Mouse (Mus musculus) Patski (cell line): ENCODE measurements at regions not wholly inside any gene's neighbourhood (a gene's known extent, or its start where the extent isn't known, plus 50 kb on each side); places are given as distances from the start of the nearest gene placed in this dataset.

Source experiments
- ATAC-seq: fragments of 100-300 bp; one replicate; pipeline ENCODE4 v1.8.0; 2021
- CTCF ChIA-PET: fragments of 350-600 bp; sonication (Branson Sonifier 250); formaldehyde crosslinking; loops from one replicate; lab custom pipeline; 2022; ENCODE audit warnings: inconsistent platforms; lab: Charles Lee
- POLR2A ChIA-PET: fragments of 350-600 bp; sonication (Branson Sonifier 250); formaldehyde crosslinking; loops from one replicate; lab custom pipeline; 2022; ENCODE audit warnings: antibody characterized with exemption, inconsistent platforms; lab: Charles Lee
- DNase-seq: peaks from one replicate; pipeline ENCODE4 v3.0.0-alpha.2; 2011; ENCODE audit warnings: low read depth, low spot score
- H3K27me3 ChIP-seq: fragments of 371-371 bp; one replicate; pipeline ENCODE4 v1.5.1; 2021
- CTCF ChIP-seq: fragments of 100-300 bp; IDR thresholded peaks from one replicate; pipeline ENCODE4 v1.5.1; 2021
- in situ Hi-C: fragments of 300-500 bp; cut with MboI; formaldehyde crosslinking; loops from 3 replicates; pipeline ENCODE4 v1.11.1; 2018; ENCODE audit warnings: low pct_unique_long_range_greater_than_20kb, mixed read lengths

- TF ChIP-seq CTCF = no peak
- in situ Hi-C loops = no loop called here
- peaks cover 12% of the 10 kb centered on the region for H3K27me3 ChIP-seq
- ChIA-PET CTCF (no interaction called here), POLR2A (no interaction called here)
- ATAC-seq (no peak), DNase-seq (no peak)
Observed at GRCm38 (mm10) chr2:172794771-172795170, 145.3 kb downstream of the Bmp7 start.

GRCm38 (mm10) chr2:172796104-172796503, 144.0 kb downstream of the Bmp7 start:
- TF ChIP-seq CTCF = no peak
- ChIA-PET CTCF (no interaction called here), POLR2A (no interaction called here)
- in situ Hi-C loops = no loop called here
- H3K27me3 ChIP-seq = peaks cover 10% of the 10 kb centered on the region
- ATAC-seq (no peak), DNase-seq (no peak)

GRCm38 (mm10) chr2:172796955-172797354, 143.2 kb downstream of the Bmp7 start:
- H3K27me3 ChIP-seq = peaks cover 5% of the 10 kb centered on the region
- DNase-seq = no peak
- in situ Hi-C loops = no loop called here
- CTCF ChIA-PET = no interaction called here
- ATAC-seq = no peak
- POLR2A ChIA-PET = no interaction called here
- no peak for TF ChIP-seq CTCF

GRCm38 (mm10) chr2:172799951-172800350, 140.2 kb downstream of the Bmp7 start:
- H3K27me3 ChIP-seq = no peaks in the 10 kb centered on the region
- ATAC-seq (no peak), DNase-seq (no peak)
- ChIA-PET CTCF (no interaction called here), POLR2A (no interaction called here)
- in situ Hi-C loops = no loop called here
- TF ChIP-seq CTCF = no peak

- DNase-seq (no peak), ATAC-seq (no peak)
- CTCF ChIA-PET = no interaction called here
- TF ChIP-seq CTCF = no peak
- in situ Hi-C loops = no loop called here
- POLR2A ChIA-PET = no interaction called here
- H3K27me3 ChIP-seq = peaks cover 2% of the 10 kb centered on the region
Observed at GRCm38 (mm10) chr2:172800801-172801200, 139.3 kb downstream of the Bmp7 start.

- no peak for ATAC-seq
- peaks cover 2% of the 10 kb centered on the region for H3K27me3 ChIP-seq
- ChIA-PET POLR2A (no interaction called here), CTCF (no interaction called here)
- TF ChIP-seq CTCF = no peak
- in situ Hi-C loops = no loop called here
- DNase-seq = no peak
Observed at GRCm38 (mm10) chr2:172801804-172802203, 138.3 kb downstream of the Bmp7 start.

- ChIA-PET POLR2A (no interaction called here), CTCF (no interaction called here)
- ATAC-seq (no peak), DNase-seq (no peak)
- peaks cover 2% of the 10 kb centered on the region for H3K27me3 ChIP-seq
- in situ Hi-C loops = no loop called here
- TF ChIP-seq CTCF = no peak
Observed at GRCm38 (mm10) chr2:172807446-172807845, 132.7 kb downstream of the Bmp7 start.

GRCm38 (mm10) chr2:172809306-172809705, 130.8 kb downstream of the Bmp7 start:
- POLR2A ChIA-PET = no interaction called here
- DNase-seq = no peak
- in situ Hi-C loops = no loop called here
- H3K27me3 ChIP-seq = peaks cover 2% of the 10 kb centered on the region
- ATAC-seq = no peak
- CTCF ChIA-PET = no interaction called here
- no peak for TF ChIP-seq CTCF

- CTCF ChIA-PET = no interaction called here
- no peak for TF ChIP-seq CTCF
- in situ Hi-C loops = no loop called here
- ATAC-seq (no peak), DNase-seq (no peak)
- POLR2A ChIA-PET = no interaction called here
- H3K27me3 ChIP-seq = no peaks in the 10 kb centered on the region
Observed at GRCm38 (mm10) chr2:172813319-172813718, 126.8 kb downstream of the Bmp7 start.

- CTCF ChIA-PET = no interaction called here
- H3K27me3 ChIP-seq = no peaks in the 10 kb centered on the region
- POLR2A ChIA-PET = no interaction called here
- DNase-seq (no peak), ATAC-seq (no peak)
- in situ Hi-C loops = no loop called here
- TF ChIP-seq CTCF = no peak
Observed at GRCm38 (mm10) chr2:172813906-172814305, 126.2 kb downstream of the Bmp7 start.

- no peaks in the 10 kb centered on the region for H3K27me3 ChIP-seq
- ChIA-PET CTCF (no interaction called here), POLR2A (no interaction called here)
- ATAC-seq (no peak), DNase-seq (no peak)
- in situ Hi-C loops = no loop called here
- TF ChIP-seq CTCF = no peak
Observed at GRCm38 (mm10) chr2:172815146-172815545, 125.0 kb downstream of the Bmp7 start.

- no peak for DNase-seq
- no peak for ATAC-seq
- ChIA-PET CTCF (no interaction called here), POLR2A (no interaction called here)
- in situ Hi-C loops = no loop called here
- peaks cover 3% of the 10 kb centered on the region for H3K27me3 ChIP-seq
- no peak for TF ChIP-seq CTCF
Observed at GRCm38 (mm10) chr2:172817058-172817745, 122.9 kb downstream of the Bmp7 start.
